Mouse (Mus musculus) embryonic facial prominence, embryonic 10.5 days (tissue): Measurements from ENCODE around the gene Nphs1. TPM values are rescaled to one million over a fixed set of nuclear protein-coding genes. Genes with fewer than 3 reads are reported as not detected.

Source experiments
- DNase-seq: peaks from one replicate; pipeline ENCODE4 v3.0.0-alpha.2; 2017; ENCODE audit warnings: low spot score
- H3K27ac ChIP-seq: fragments of 300-500 bp; sonication (generic); replicated peaks from 2 replicates; pipeline ENCODE4 v1.5.1; 2016; ENCODE audit warnings: mild to moderate bottlenecking
- H3K27me3 ChIP-seq: fragments of 300-500 bp; sonication (generic); replicated peaks from 2 replicates; pipeline ENCODE4 v1.6.1; 2016; ENCODE audit warnings: low read depth, mild to moderate bottlenecking; ENCODE audit not compliant: poor library complexity, severe bottlenecking
- H3K36me3 ChIP-seq: fragments of 300-500 bp; sonication (generic); replicated peaks from 2 replicates; pipeline ENCODE4 v1.6.1; 2016; ENCODE audit warnings: mild to moderate bottlenecking, moderate library complexity
- H3K4me1 ChIP-seq: fragments of 300-500 bp; sonication (generic); 2 replicates; pipeline ENCODE4 v1.6.1; 2016
- H3K4me3 ChIP-seq: fragments of 300-500 bp; sonication (generic); 2 replicates; pipeline ENCODE4 v1.5.1; 2016; ENCODE audit warnings: mild to moderate bottlenecking, moderate library complexity
- H3K9me3 ChIP-seq: fragments of 300-500 bp; sonication (generic); 2 replicates; pipeline ENCODE4 v1.6.1; 2016; ENCODE audit warnings: mild to moderate bottlenecking
- WGBS: fragments of 180-500 bp; shearing (Covaris S2); methylation state at CpG from one replicate; pipeline ENCODE4 v1.1.7; 2016; 5-methylcytosine and 5-hydroxymethylcytosine counted together
- polyA plus RNA-seq: library from polyadenylated mRNA; unstranded; fragments of >200 nt; fragmentation: Nextera tagmentation; extraction: Ambion mirVana; gene quantifications from 2 replicates; pipeline ENCODE4 v1.2.1, GENCODE M21; 2016

Nphs1 gene
- 0.15 and 0.63 TPM in 2 replicates for polyA plus RNA-seq

DNA sequence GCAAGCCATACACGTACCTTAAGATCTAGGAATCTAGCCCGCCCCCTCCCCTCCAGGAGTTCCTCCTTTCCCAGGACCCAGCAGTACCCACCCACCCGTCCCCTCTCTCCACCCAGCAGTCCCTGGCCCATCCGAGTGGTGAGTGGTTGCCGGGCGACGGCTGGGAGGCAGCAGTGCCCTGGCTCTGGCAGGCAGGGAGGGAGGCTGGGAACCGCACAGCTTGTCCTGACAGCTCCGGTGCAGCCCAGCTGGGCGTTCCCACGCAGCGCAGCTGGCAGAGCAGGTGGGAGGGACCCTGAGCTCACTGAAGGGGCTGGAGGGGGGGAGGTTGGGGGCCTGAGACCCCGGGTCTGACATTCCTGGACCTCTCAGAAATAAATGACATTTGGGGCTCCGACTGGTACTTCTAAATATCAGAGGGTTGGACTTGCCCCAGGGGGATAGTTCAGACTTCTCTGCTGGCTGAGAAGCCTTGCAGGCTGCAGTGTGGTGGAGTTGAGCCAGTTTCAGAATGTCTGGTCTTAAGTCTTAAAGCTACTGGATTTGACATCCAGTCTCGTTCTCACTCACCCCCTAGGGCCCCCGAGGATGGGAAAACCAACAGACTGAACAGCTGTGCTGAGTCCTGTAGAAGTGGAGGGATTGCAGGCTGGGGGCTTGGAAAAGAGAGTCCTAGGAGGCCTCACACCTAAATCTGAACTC is at the start of gene Nphs1, which contains the start of gene Kirrel2:
Gene Nphs1, plus strand, starts transcription at position 687 of the 702 bp plus-strand sequence.
Gene Kirrel2, minus strand, starts transcription at position 62 of the 702 bp plus-strand sequence.
- H3K4me1 ChIP-seq = peaks cover 26% of the 10 kb centered on the region
- H3K27me3 ChIP-seq = peaks cover 100% of the 10 kb centered on the region
- peak; percentile 53 for DNase-seq
- peak within 1 kb of the TSS; percentile 38 for H3K4me3 ChIP-seq
- no peaks in the 10 kb centered on the region for H3K36me3 ChIP-seq
- no peaks in the 10 kb centered on the region for H3K9me3 ChIP-seq
- WGBS = 2% methylated on average over 16 of the region's 16 CpGs
- H3K27ac ChIP-seq = no peak within 1 kb of the TSS

DNA sequence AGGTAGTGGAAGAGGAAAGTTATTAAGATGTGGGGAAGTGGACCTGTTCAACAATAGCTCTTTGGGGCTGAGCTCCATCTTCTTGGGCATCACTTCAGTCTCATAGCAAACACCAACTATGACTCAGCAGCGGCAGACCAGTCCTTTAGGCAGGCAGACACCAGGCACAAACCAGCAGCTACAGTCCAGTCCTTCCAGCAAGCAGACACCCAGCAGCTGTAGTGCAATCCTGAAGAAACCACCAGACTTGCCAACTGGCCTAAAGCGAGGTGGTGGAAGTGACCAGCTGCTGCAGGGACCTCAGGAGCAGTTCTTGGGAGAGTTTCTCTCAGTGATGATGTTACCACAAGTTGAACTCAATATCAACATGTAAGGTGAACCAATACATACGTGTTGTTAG is 49.5 kb upstream of the Nphs1 start:
- no peak for DNase-seq
- H3K9me3 ChIP-seq = no peaks in the 10 kb centered on the region
- no peaks in the 10 kb centered on the region for H3K36me3 ChIP-seq
- H3K27ac ChIP-seq = no peak overlapping the region
- no peaks in the 10 kb centered on the region for H3K27me3 ChIP-seq
- no peak overlapping the region for H3K4me3 ChIP-seq
- H3K4me1 ChIP-seq = no peaks in the 10 kb centered on the region
- 80% methylated on average over 3 of the region's 3 CpGs for WGBS

DNA sequence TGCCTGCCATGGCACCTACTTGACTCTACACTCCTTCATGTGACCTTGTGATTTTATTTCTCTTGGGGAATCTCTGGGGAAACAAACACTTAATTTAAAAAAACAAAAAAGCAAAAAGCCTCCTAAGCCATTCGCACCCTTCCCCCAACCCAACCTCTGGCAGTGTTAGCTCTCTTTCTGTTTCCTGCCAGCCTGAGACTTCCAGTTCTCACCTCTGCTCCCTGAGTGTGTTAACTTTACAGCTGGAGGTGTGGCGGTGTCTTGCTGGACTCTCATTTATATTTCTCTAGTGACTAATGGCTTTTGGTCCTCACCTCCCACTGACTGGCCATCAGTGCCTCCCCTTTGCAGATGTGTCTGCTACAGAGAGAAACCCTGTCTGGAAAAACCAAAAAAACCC is 48.3 kb upstream of the Nphs1 start:
- 78% methylated on average over 2 of the region's 2 CpGs for WGBS
- no peaks in the 10 kb centered on the region for H3K36me3 ChIP-seq
- DNase-seq = no peak
- H3K4me3 ChIP-seq = no peak overlapping the region
- H3K9me3 ChIP-seq = no peaks in the 10 kb centered on the region
- no peaks in the 10 kb centered on the region for H3K4me1 ChIP-seq
- no peak overlapping the region for H3K27ac ChIP-seq
- H3K27me3 ChIP-seq = no peaks in the 10 kb centered on the region

DNA sequence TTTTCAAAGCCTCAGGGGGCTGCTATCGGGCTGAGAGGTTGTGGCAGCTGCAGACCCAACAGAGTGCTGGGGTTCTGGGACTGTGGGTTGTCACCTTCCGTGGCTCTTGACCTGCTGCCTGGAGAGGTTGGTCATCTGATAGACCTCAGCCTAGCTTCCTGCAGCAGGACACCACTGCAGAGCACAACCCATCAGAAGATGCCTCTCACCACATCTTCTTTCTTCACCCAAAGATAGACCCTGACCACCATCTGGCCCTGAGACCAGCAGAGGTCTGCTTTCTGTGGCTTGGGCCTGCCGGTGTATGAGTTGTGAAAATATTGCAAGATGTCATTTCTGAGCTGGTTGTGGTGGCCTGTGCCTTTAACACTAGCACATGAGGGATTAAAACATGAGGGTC is 47.1 kb upstream of the Nphs1 start:
- Histone ChIP-seq H3K36me3 (no peaks in the 10 kb centered on the region), H3K9me3 (no peaks in the 10 kb centered on the region), H3K4me1 (no peaks in the 10 kb centered on the region), H3K27me3 (no peaks in the 10 kb centered on the region), H3K4me3 (no peak overlapping the region), H3K27ac (no peak overlapping the region)
- DNase-seq = no peak
- WGBS = 75% methylated on average over 3 of the region's 3 CpGs

DNA sequence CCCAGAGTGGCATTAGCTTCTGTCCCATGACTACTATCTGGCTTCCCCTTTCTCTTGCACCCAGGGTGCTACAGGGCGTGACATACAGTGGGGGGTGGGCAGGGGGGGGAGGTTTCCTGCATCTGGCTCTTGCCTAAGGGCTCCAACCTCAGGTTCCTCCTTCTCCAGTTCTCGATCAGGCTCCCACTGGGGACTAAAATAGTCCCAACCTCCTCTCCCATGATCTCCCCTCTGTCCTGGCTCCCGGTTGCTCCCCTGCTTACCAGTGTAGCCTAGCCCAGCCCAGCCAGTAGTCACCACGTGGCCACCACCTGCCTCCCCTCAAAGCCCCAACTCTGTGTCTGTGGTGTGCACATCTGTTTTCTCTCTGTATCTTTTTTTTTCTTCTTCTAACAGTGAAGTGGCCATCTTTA is 45.4 kb upstream of the Nphs1 start:
- Histone ChIP-seq H3K36me3 (no peaks in the 10 kb centered on the region), H3K4me3 (no peak overlapping the region), H3K4me1 (no peaks in the 10 kb centered on the region), H3K9me3 (no peaks in the 10 kb centered on the region), H3K27me3 (no peaks in the 10 kb centered on the region), H3K27ac (no peak overlapping the region)
- WGBS = 55% methylated on average over 4 of the region's 4 CpGs
- DNase-seq = no peak

DNA sequence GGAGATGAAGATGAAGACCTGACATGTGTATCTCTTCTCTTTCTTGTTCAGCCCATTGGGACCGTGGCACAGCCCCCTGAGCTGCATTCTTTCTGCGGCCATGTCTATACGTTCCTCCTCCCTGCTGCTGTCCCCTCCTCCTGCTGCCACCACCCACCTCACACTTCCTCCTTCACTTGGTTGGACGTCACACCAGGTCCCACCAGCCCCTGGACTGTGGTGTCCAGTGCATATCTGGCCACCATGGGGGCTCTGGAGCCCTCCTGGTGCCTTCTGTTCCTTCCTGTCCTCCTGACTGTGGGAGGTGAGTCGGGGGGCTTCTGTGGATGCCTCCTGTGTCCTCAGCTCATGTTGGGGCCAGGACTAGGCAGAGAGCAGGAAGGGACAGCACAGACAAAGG is 44.5 kb upstream of the Nphs1 start, which contains the start of gene Tyrobp:
Gene Tyrobp, plus strand, starts transcription at position 165 of the 400 bp plus-strand sequence.
- Histone ChIP-seq H3K4me1 (no peaks in the 10 kb centered on the region), H3K27ac (no peak within 1 kb of the TSS), H3K36me3 (no peaks in the 10 kb centered on the region), H3K27me3 (no peaks in the 10 kb centered on the region), H3K9me3 (peaks cover under 1% of the 10 kb centered on the region; the same call in 1 of the 2 replicates), H3K4me3 (no peak within 1 kb of the TSS)
- no peak for DNase-seq
- 78% methylated on average over 5 of the region's 5 CpGs for WGBS

DNA sequence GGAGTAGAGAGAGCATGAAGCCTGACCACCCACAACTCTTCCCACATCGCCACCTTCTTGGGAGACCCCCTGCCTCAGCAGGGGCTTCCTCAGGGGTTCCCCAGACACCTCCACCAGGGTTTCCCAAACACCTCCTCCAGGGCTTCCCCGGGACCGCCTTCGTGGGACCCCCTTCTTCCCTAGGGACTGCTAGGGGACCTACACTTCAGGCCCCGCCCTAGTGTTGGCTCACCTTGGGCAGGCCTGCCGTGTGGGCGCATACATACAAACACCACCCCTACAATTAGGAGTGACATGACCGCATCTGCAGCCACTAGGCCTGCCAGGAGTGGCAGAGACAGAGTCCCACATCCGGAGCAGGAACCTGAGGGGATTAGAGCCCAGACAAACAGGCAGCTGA is 40.3 kb upstream of the Nphs1 start:
- 75% methylated on average over 9 of the region's 9 CpGs for WGBS
- Histone ChIP-seq H3K36me3 (no peaks in the 10 kb centered on the region), H3K4me3 (no peak overlapping the region), H3K27me3 (peaks cover 31% of the 10 kb centered on the region), H3K27ac (no peak overlapping the region), H3K9me3 (peaks cover 6% of the 10 kb centered on the region; the same call in 1 of the 2 replicates), H3K4me1 (peaks cover 17% of the 10 kb centered on the region)
- no peak for DNase-seq

DNA sequence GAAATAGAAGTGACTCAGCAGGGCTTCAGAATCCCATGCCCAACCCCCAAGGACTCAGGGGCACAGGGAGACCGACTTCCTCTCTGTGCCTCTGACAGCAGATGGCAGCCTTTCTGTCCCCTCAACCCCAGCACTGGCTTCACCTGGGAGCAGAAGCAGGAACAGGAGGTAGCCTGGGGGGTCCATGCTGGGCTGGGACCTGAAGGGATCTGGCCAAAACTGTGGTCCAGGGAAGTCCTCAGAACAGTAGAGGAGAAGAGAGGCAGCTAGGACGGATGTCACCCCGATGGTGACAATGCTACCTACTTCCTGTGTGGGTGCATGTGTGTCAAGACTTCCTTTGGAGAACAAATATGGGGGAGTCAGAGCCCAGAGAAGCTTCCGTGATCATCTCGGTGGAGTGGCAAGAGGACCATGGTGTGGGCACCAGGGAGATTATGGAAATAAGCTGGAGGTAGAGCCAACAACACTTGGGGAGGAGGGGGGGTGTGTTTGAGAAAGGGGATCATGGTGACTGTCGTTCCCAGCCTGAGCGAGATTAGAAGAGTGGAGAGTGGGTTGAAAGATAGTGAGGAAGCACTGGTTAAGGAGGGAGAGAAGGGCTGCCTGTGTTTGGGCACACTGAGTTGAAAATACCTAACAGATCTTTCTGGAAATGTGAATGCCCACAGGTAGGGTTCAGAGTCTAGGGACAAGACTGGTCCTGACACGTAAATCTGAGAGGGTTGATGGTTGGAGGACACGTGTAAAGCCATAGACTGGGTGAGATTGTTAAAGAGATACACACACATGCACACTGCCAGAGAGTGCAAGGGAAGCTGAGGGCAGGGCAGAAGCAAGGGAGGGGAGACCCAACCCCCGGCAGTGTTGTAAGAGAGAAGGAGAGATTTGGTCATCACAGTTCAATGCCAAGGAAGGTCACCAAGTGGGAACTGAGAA is 38.3 kb upstream of the Nphs1 start, which contains the start of gene Hcst:
Gene Hcst, minus strand, starts transcription at position 294 of the 939 bp plus-strand sequence.
- H3K27ac ChIP-seq = no peak within 1 kb of the TSS
- no peaks in the 10 kb centered on the region for H3K36me3 ChIP-seq
- H3K4me3 ChIP-seq = no peak within 1 kb of the TSS
- WGBS = 72% methylated on average over 10 of the region's 10 CpGs
- H3K9me3 ChIP-seq = peaks cover 6% of the 10 kb centered on the region; the same call in 1 of the 2 replicates
- no peak for DNase-seq
- H3K4me1 ChIP-seq = peaks cover 24% of the 10 kb centered on the region
- peaks cover 46% of the 10 kb centered on the region for H3K27me3 ChIP-seq

DNA sequence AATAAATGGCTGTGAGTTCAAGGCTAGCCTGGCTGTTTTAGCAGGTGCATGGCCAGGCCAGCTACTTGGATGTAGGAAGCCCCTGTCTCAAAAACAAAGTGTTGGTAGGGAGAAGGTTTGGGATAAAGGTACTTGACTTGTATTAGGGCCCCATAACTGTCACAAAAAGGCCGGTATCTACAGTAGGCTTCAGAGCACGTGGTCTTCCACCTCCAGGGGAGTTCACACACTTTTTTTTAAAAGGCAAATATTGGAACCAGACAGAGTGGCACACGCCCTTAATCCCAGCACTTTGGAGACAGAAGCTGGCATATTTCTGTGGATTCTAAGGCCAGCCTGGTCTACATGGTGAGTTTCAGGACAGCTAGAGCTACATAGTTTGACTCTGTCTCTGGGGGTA is 37.4 kb upstream of the Nphs1 start:
- no peak overlapping the region for H3K4me3 ChIP-seq
- DNase-seq = no peak
- H3K27ac ChIP-seq = no peak overlapping the region
- peaks cover 6% of the 10 kb centered on the region; the same call in 1 of the 2 replicates for H3K9me3 ChIP-seq
- peaks cover 6% of the 10 kb centered on the region for H3K36me3 ChIP-seq
- H3K27me3 ChIP-seq = peaks cover 46% of the 10 kb centered on the region
- WGBS = 90% methylated on average over 3 of the region's 3 CpGs
- peaks cover 24% of the 10 kb centered on the region for H3K4me1 ChIP-seq

DNA sequence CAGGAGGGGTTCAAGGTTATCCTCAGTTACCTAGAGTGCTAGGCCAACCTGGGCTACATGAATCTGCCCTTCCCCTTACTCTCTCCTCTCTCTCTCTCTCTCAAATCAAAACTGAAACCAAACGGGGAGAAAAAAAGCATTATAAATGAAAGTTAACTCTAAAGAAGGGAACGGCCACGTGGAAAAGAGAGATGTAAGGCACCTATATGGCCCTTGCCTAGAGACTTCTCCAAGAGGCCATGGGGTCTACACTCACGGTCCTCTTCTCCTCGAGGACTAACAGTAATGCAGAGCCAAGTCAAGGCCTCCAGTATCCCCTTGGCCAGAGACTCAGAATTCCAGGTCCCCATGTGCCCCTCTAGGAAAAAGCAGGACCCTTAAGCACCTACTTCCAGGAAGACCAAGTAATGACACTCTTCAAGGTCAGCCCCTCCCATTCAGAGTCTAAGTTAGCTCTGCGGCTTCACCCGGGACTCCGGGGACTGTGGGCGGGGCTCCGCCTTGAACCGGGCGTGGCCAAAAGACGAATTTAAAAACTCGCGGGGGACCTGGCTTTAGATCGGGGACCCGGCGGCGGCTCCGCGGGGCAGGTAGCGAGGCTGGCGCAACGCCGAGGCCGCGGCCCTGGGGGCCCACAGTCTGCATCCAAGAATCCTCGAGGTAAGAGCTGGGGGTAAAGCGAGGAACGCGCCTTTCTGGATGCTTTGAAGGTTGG is 36.8 kb upstream of the Nphs1 start, which contains the start of gene Nfkbid:
Gene Nfkbid, plus strand, starts transcription at position 558 of the 715 bp plus-strand sequence.
- Histone ChIP-seq H3K27ac (peak within 1 kb of the TSS; percentile 75), H3K36me3 (peaks cover 11% of the 10 kb centered on the region)
- peak; percentile 49 for DNase-seq

DNA sequence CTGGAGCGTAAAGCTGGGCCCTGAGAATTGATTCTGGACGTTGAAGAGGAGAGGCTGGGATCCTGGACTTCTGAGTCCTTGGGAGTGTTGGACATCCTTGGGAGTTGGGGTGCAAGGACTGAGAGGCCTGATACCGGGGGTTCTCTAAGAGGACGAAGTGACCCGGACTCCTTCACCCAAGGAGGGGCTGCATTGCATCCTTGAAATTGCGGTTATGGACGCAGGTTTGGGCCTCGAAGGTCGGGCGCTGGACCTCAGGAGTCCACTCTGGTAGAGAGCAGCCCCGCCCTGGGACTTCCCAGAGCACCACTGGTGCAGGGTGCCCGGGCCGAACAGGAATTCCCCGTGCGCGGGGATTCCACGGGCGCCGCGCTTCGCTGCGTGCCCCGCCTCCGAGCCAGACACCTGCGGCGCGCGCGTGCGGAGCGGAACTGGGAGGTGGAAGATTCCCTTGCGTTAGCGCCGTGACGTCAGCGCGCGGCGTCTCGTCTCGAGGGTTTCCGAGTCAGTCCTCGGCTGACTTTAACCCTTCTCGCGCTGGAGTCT is 36.2 kb upstream of the Nphs1 start:
- Histone ChIP-seq H3K27me3 (peaks cover 46% of the 10 kb centered on the region), H3K36me3 (peaks cover 13% of the 10 kb centered on the region), H3K4me1 (peaks cover 24% of the 10 kb centered on the region), H3K4me3 (peak overlapping the region; percentile 68), H3K27ac (peak overlapping the region; percentile 75), H3K9me3 (peaks cover 6% of the 10 kb centered on the region; the same call in 1 of the 2 replicates)
- peak; percentile 90 for DNase-seq
- under 1% methylated on average over 45 of the region's 45 CpGs for WGBS

More for the DNA sequence above, 36.8 kb upstream of the Nphs1 start, which contains the start of gene Nfkbid:
- Histone ChIP-seq H3K27me3 (peaks cover 46% of the 10 kb centered on the region), H3K9me3 (peaks cover 6% of the 10 kb centered on the region; the same call in 1 of the 2 replicates), H3K4me3 (peak within 1 kb of the TSS; percentile 68), H3K4me1 (peaks cover 24% of the 10 kb centered on the region)
- WGBS = 10% methylated on average over 31 of the region's 31 CpGs
